In the genomic region with DNA sequence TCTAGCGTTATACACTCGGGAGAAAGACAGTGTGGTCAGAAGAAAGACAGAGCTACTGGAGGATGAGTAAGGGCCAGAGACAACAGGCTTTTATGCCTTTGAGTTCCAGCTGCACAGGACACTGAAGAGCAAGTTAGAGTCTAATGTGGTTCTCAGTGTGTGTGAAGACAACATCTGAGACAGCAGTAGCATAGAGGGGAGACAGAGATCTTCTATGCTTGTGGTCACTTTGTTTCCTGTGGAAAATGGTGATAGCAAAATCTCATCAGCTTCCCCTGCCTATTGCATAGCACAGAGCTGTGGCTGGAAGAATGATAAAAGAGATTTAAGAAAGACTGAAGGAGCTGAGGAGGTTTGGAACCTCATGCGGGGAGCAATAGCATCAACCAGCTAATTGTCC, we compare ENCODE assay signal across 17 mouse cellular contexts. TPM values are rescaled to one million over a fixed set of nuclear protein-coding genes. Genes with fewer than 3 reads are reported as not detected.
DNase-seq lines count a peak whose midpoint lies in the region; ATAC-seq lines count a peak whose summit lies in the region.
"Had no signal": no experiment of that assay in that cellular context is flagged by ENCODE, and none has a peak within 500 bp of the region (broad histone marks: within the 10 kb centered on the region; RNA-seq: fewer than 3 reads in every experiment).

No protein-coding gene starts in this region.

- H3K9me3 ChIP-seq in heart, embryonic 11.5 days (replicated peaks; ENCODE audit: control insufficient read depth, low read length), result no peaks in the 10 kb centered on the region
- H3K9me3 ChIP-seq in limb, embryonic 13.5 days, result no peaks in the 10 kb centered on the region
- H3K9me3 ChIP-seq in limb, embryonic 10.5 days (replicated peaks), result no peaks in the 10 kb centered on the region
- no peaks in the 10 kb centered on the region for H3K9me3 ChIP-seq in embryonic facial prominence, embryonic 13.5 days
- H3K9me3 ChIP-seq: liver, embryonic 13.5 days had no signal

- DNase-seq in heart, adult 11 months, result no peak
- DNase-seq in limb, embryonic 10.5 days (ENCODE audit: low spot score), result no peak
- no peak for DNase-seq in adrenal gland, adult 8-10 months
- DNase-seq in right cerebral cortex, postnatal 4 days, result no peak
- DNase-seq: adrenal gland, postnatal 36 days; heart, adult 2 months; liver, embryonic 13.5 days; lung, postnatal 36 days; right cerebral cortex, postnatal 25 days had no signal

- no peak overlapping the region for H3K27ac ChIP-seq in heart, embryonic 11.5 days (ENCODE audit: low read depth, low read length)
- no peak overlapping the region for H3K27ac ChIP-seq in limb, embryonic 13.5 days
- H3K27ac ChIP-seq in limb, embryonic 10.5 days, result no peak overlapping the region
- no peak overlapping the region for H3K27ac ChIP-seq in embryonic facial prominence, embryonic 13.5 days
- H3K27ac ChIP-seq: heart, adult 2 months; liver, embryonic 13.5 days had no signal

- H3K27me3 ChIP-seq in heart, embryonic 11.5 days (ENCODE audit: control insufficient read depth, insufficient read depth, low read length), result no peaks in the 10 kb centered on the region
- no peaks in the 10 kb centered on the region for H3K27me3 ChIP-seq in limb, embryonic 13.5 days
- no peaks in the 10 kb centered on the region for H3K27me3 ChIP-seq in limb, embryonic 10.5 days (ENCODE audit: low read depth, poor library complexity, severe bottlenecking)
- no peaks in the 10 kb centered on the region for H3K27me3 ChIP-seq in embryonic facial prominence, embryonic 13.5 days
- H3K27me3 ChIP-seq: liver, embryonic 13.5 days had no signal

- peak overlapping the region; percentile 11; the same call in 1 of the 2 replicates for H3K4me2 ChIP-seq in heart, embryonic 11.5 days
- peak overlapping the region; percentile 16 for H3K4me2 ChIP-seq in limb, embryonic 13.5 days (replicated peaks)
- peak overlapping the region; percentile 16 for H3K4me2 ChIP-seq in embryonic facial prominence, embryonic 13.5 days
- H3K4me2 ChIP-seq: liver, embryonic 13.5 days had no signal

- 74% methylated on average over 3 of the region's 3 CpGs for WGBS in heart, embryonic 11.5 days (ENCODE audit: insufficient replicate concordance)
- WGBS in limb, embryonic 13.5 days, result 86% methylated on average over 3 of the region's 3 CpGs
- WGBS in limb, embryonic 10.5 days, result 94% methylated on average over 3 of the region's 3 CpGs
- WGBS in embryonic facial prominence, embryonic 13.5 days, result 89% methylated on average over 3 of the region's 3 CpGs

- H3K4me1 ChIP-seq in heart, embryonic 11.5 days (ENCODE audit: control insufficient read depth, insufficient read depth, low read length), result peaks cover 2% of the 10 kb centered on the region; the same call in 1 of the 2 replicates
- H3K4me1 ChIP-seq in limb, embryonic 13.5 days, result peaks cover 11% of the 10 kb centered on the region
- H3K4me1 ChIP-seq in limb, embryonic 10.5 days, result 0 out of 2 replicates have a peak, but pooled peaks cover 8% of the 10 kb centered on the region
- H3K4me1 ChIP-seq in embryonic facial prominence, embryonic 13.5 days, result no peaks in the 10 kb centered on the region
- H3K4me1 ChIP-seq: liver, embryonic 13.5 days had no signal

- H3K9ac ChIP-seq in heart, embryonic 11.5 days (ENCODE audit: low read depth, low read length), result no peak overlapping the region
- H3K9ac ChIP-seq in limb, embryonic 13.5 days, result no peak overlapping the region
- H3K9ac ChIP-seq in embryonic facial prominence, embryonic 13.5 days, result no peak overlapping the region
- H3K9ac ChIP-seq: liver, embryonic 13.5 days had no signal

- ATAC-seq in heart, embryonic 11.5 days (replicated peaks; ENCODE audit: insufficient number of reproducible peaks, low FRiP score, low TSS enrichment), result no peak
- ATAC-seq in limb, embryonic 13.5 days (ENCODE audit: low FRiP score, low read depth), result no peak
- no peak for ATAC-seq in embryonic facial prominence, embryonic 13.5 days (ENCODE audit: insufficient number of reproducible peaks, insufficient read depth, low FRiP score, low TSS enrichment, low read depth)
- ATAC-seq in megakaryocyte progenitor cell, adult 5-6 weeks (replicated peaks; ENCODE audit: poor library complexity), result peak; percentile 62
- ATAC-seq: inflammation-experienced regulatory T-cells, adult 6 months had no signal

- H3K36me3 ChIP-seq in heart, embryonic 11.5 days (ENCODE audit: control insufficient read depth, insufficient read depth, low read length), result no peaks in the 10 kb centered on the region
- H3K36me3 ChIP-seq in limb, embryonic 13.5 days, result no peaks in the 10 kb centered on the region
- H3K36me3 ChIP-seq in limb, embryonic 10.5 days, result no peaks in the 10 kb centered on the region
- H3K36me3 ChIP-seq in embryonic facial prominence, embryonic 13.5 days, result no peaks in the 10 kb centered on the region
- H3K36me3 ChIP-seq: liver, embryonic 13.5 days had no signal

- H3K4me3 ChIP-seq in heart, embryonic 11.5 days (ENCODE audit: low read depth, low read length), result no peak overlapping the region
- H3K4me3 ChIP-seq in limb, embryonic 13.5 days, result no peak overlapping the region
- H3K4me3 ChIP-seq in limb, embryonic 10.5 days, result no peak overlapping the region
- no peak overlapping the region for H3K4me3 ChIP-seq in embryonic facial prominence, embryonic 13.5 days
- H3K4me3 ChIP-seq: liver, embryonic 13.5 days had no signal

RNA-seq across cellular contexts. Expression of a gene that starts 1.8 kb away (rescaled TPM):
- polyA plus RNA-seq in heart, embryonic 11.5 days (2014; fragmentation: Nextera tagmentation; extraction: Ambion mirVana), result 4.5 TPM in 2 replicates
- 7.6 and 8.4 TPM in 2 replicates for polyA plus RNA-seq in limb, embryonic 13.5 days (2015; fragmentation: Nextera tagmentation; extraction: Ambion mirVana)
- polyA plus RNA-seq in limb, embryonic 10.5 days (2016; fragmentation: Nextera tagmentation; extraction: Ambion mirVana), result 3.4 and 5.1 TPM in 2 replicates
- polyA plus RNA-seq in embryonic facial prominence, embryonic 13.5 days (2015; fragmentation: Nextera tagmentation; extraction: Ambion mirVana), result 7.8 and 7.9 TPM in 2 replicates
- total RNA-seq in megakaryocyte progenitor cell, adult 5-6 weeks (2015), result 2.4 and 3.1 TPM in 2 replicates
- 2.5 and 2.8 TPM in 2 replicates for total RNA-seq in megakaryocyte progenitor cell, adult 5-6 weeks (2017)
- total RNA-seq in adrenal gland, adult 8-10 months (2022), result 1 to 10 TPM; 3.8 to 6.5 (median 5.0) TPM
- total RNA-seq: monocyte, adult 5-6 weeks had no signal
- polyA plus RNA-seq: inflammation-experienced regulatory T-cells, adult 6 months had no signal

RNA-seq across cellular contexts. Expression of a gene that starts 39.8 kb away (rescaled TPM):
- polyA plus RNA-seq in heart, embryonic 11.5 days (2014; fragmentation: Nextera tagmentation; extraction: Ambion mirVana), result 0.64 and 0.66 TPM in 2 replicates
- 1.9 and 2.1 TPM in 2 replicates for polyA plus RNA-seq in limb, embryonic 13.5 days (2015; fragmentation: Nextera tagmentation; extraction: Ambion mirVana)
- polyA plus RNA-seq in limb, embryonic 10.5 days (2016; fragmentation: Nextera tagmentation; extraction: Ambion mirVana), result 0.43 and 0.50 TPM in 2 replicates
- 2.3 and 2.4 TPM in 2 replicates for polyA plus RNA-seq in embryonic facial prominence, embryonic 13.5 days (2015; fragmentation: Nextera tagmentation; extraction: Ambion mirVana)
- total RNA-seq in megakaryocyte progenitor cell, adult 5-6 weeks (2015), result 3.0 and 7.1 TPM in 2 replicates
- 6.9 and 7.8 TPM in 2 replicates for total RNA-seq in megakaryocyte progenitor cell, adult 5-6 weeks (2017)
- total RNA-seq in adrenal gland, adult 8-10 months (2022), result 1 to 10 TPM; 1.1 to 3.0 (median 1.5) TPM
- total RNA-seq: monocyte, adult 5-6 weeks had no signal

RNA-seq across cellular contexts. Expression of a gene that starts 44.4 kb away (rescaled TPM):
- polyA plus RNA-seq in heart, embryonic 11.5 days (2014; fragmentation: Nextera tagmentation; extraction: Ambion mirVana), result not detected in 2 replicates
- not detected in 2 replicates for polyA plus RNA-seq in limb, embryonic 13.5 days (2015; fragmentation: Nextera tagmentation; extraction: Ambion mirVana)
- polyA plus RNA-seq in limb, embryonic 10.5 days (2016; fragmentation: Nextera tagmentation; extraction: Ambion mirVana), result not detected in 2 replicates
- not detected in 2 replicates for polyA plus RNA-seq in embryonic facial prominence, embryonic 13.5 days (2015; fragmentation: Nextera tagmentation; extraction: Ambion mirVana)
- total RNA-seq in megakaryocyte progenitor cell, adult 5-6 weeks (2015), result not detected in 2 replicates
- total RNA-seq in megakaryocyte progenitor cell, adult 5-6 weeks (2017), result not detected in 2 replicates
- total RNA-seq in adrenal gland, adult 8-10 months (2022), result under 1 TPM in 1 of 4 experiments, not detected in 3; 0.22 TPM
- total RNA-seq: adrenal gland, postnatal 36 days; ES-E14; heart, adult 2 months; left cerebral cortex, postnatal 25 days; monocyte, adult 5-6 weeks had no signal
- polyA plus RNA-seq: heart, adult 2 months; inflammation-experienced regulatory T-cells, adult 6 months; liver, embryonic 13.5 days had no signal
